Mouse (Mus musculus) liver, embryonic 11.5 days (tissue): ENCODE measurements around the gene Irs4. TPM values are rescaled to one million over a fixed set of nuclear protein-coding genes. Genes with fewer than 3 reads are reported as not detected.

Experiments used
- ATAC-seq: fragments of 200-750 bp; cut with Nextera tagmentation; replicated peaks from 2 replicates; pipeline ENCODE4 v1.8.0; 2017; ENCODE audit warnings: moderate number of reproducible peaks, mild to moderate bottlenecking, moderate TSS enrichment, moderate library complexity; ENCODE audit not compliant: low FRiP score
- DNase-seq: peaks from one replicate; pipeline ENCODE4 v3.0.0-alpha.2; 2017; ENCODE audit warnings: low spot score
- H3K27ac ChIP-seq: fragments of 300-500 bp; sonication (generic); 2 replicates; pipeline ENCODE4 v1.5.1; 2014; ENCODE audit warnings: mild to moderate bottlenecking, low read depth, low read length, control low read depth
- H3K27me3 ChIP-seq: fragments of 300-500 bp; sonication (generic); replicated peaks from 2 replicates; pipeline ENCODE4 v1.6.1; 2014; ENCODE audit warnings: low read length, mixed read lengths; ENCODE audit not compliant: control insufficient read depth, insufficient read depth
- H3K36me3 ChIP-seq: fragments of 300-500 bp; sonication (generic); 2 replicates; pipeline ENCODE4 v1.6.1; 2014; ENCODE audit warnings: mild to moderate bottlenecking, low read length, moderate library complexity, mixed read lengths; ENCODE audit not compliant: control insufficient read depth, insufficient read depth
- H3K4me1 ChIP-seq: fragments of 300-500 bp; sonication (generic); replicated peaks from 2 replicates; pipeline ENCODE4 v1.6.1; 2014; ENCODE audit warnings: low read length, mixed read lengths; ENCODE audit not compliant: control insufficient read depth, insufficient read depth
- H3K4me2 ChIP-seq: fragments of 300-500 bp; sonication (generic); 2 replicates; pipeline ENCODE4 v1.6.1; 2014; ENCODE audit warnings: mild to moderate bottlenecking, control low read depth, moderate library complexity
- H3K4me3 ChIP-seq: fragments of 300-500 bp; sonication (generic); 2 replicates; pipeline ENCODE4 v1.5.1; 2014; ENCODE audit warnings: low read depth, low read length, control low read depth
- H3K9ac ChIP-seq: fragments of 300-500 bp; sonication (generic); 2 replicates; pipeline ENCODE4 v1.6.1; 2014; ENCODE audit warnings: low read depth, low read length, control low read depth
- H3K9me3 ChIP-seq: fragments of 300-500 bp; sonication (generic); 2 replicates; pipeline ENCODE4 v1.6.1; 2016; ENCODE audit warnings: low read length, inconsistent platforms, mixed read lengths; ENCODE audit not compliant: control insufficient read depth
- WGBS: fragments of 180-500 bp; shearing (Covaris S2); extraction: QIAGEN DNeasy Blood & Tissue Kit; methylation state at CpG from one replicate; pipeline ENCODE4 v1.1.7; 2014; 5-methylcytosine and 5-hydroxymethylcytosine counted together
- polyA plus RNA-seq: library from polyadenylated mRNA; unstranded; fragments of >200 nt; fragmentation: Nextera tagmentation; extraction: Ambion mirVana; gene quantifications from 2 replicates; pipeline ENCODE4 v1.2.1, GENCODE M21; 2014

The Irs4 gene
- polyA plus RNA-seq, result 0.13 TPM in 1 of 2 replicates, not detected in the other

DNA sequence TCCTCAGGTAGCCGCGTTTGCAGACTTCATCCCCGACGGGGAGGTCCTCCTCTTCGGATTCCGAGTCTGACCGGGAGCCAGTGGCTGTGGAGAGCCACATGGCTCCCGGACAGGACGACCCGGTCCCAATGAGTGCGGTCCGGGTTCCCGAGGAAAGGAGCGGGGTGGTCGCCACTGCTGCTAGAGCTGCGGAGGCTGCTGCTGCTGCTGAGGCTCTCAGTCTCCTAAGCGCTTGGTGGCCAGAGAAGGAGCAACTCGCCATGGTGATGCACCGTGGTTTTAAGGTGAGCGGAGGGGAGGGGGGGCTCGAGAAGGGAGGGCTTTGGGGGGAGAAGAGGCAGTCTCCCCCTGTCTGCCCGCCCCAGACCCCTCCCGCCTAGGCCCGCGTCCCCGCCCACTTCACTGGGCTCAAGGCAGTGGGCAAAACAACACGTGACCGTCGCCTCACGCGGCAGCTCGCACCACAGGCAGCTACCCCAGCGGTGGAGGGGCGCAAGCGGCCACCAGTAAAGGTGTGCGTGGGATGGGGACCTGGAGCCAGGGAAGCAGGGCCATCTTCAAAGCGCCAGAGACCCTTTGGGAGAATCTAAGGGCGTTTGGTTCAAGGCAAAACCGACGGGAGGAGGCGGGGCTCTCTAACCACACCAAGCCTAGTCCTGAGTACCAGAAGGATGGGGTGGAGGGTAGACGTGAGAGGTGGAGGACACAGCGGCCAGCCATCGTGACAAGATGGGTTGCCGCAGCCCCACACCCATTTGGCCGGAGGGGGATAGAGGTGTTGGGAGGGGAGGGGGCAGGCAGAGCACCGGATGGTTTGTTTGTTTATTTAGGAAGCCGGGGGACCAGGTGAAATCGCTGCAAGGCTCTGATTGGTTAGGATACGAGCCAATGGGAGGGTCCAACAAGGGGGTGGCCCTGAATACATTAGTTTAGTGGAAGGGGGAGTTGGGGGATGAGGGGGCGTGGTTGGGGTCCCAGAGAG, at the start of gene Irs4:
Irs4 (minus strand) TSS at position 327 of the 982 bp plus-strand sequence.
- DNase-seq, result peak; percentile 43
- no peaks in the 10 kb centered on the region for H3K9me3 ChIP-seq
- peak; percentile 51 for ATAC-seq
- no peaks in the 10 kb centered on the region for H3K4me1 ChIP-seq
- H3K4me2 ChIP-seq, result peak within 1 kb of the TSS; percentile 62
- H3K4me3 ChIP-seq, result peak within 1 kb of the TSS; percentile 41
- H3K27ac ChIP-seq, result no peak within 1 kb of the TSS
- H3K27me3 ChIP-seq, result peaks cover 62% of the 10 kb centered on the region
- WGBS, result 19% methylated on average over 45 of the region's 51 CpGs
- no peak within 1 kb of the TSS for H3K9ac ChIP-seq
- no peaks in the 10 kb centered on the region for H3K36me3 ChIP-seq

DNA sequence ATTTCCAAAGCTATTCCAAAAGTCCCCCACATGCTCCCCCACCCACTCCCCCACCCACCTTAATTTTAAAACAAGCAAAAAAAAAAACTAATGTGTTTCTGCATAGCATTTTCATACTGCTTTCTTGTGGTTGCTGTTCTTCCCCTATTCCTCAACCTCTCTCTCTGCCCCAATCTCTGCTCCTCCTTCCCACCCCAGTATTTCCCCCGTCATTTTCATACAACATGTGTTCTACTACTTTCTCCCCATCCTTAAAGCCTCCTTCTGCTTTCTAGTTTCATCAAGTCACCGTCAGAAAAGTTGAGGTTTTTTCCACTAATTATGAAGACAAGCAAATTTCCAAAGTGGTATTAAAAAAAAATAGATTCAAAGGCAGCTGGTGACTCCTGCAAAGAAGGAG, 25.3 kb upstream of the Irs4 start:
- Histone ChIP-seq H3K4me2 (no peak overlapping the region), H3K27ac (no peak overlapping the region), H3K9me3 (no peaks in the 10 kb centered on the region), H3K27me3 (no peaks in the 10 kb centered on the region), H3K36me3 (no peaks in the 10 kb centered on the region), H3K9ac (no peak overlapping the region), H3K4me3 (no peak overlapping the region), H3K4me1 (no peaks in the 10 kb centered on the region)
- 46% methylated on average over 2 of the region's 2 CpGs for WGBS
- ATAC-seq (no peak), DNase-seq (no peak)

DNA sequence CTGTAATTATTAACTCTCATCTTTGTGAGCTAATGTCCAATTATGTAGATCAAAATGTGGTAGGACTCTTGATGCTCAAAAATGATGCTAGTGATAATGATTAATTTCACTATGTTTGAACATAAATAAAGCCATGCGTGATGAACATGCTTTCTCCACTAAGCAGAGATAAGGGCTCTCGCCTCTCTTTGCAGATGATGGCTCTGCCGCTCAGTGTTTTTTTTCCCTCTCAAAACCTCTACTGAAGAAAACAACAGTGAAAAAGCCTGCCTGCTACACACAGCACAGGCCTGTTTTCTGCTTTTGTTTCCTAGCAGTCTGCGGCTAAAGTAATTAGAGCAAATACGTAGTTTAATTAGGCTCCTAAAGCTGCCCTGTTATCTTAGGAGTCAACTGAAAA, 4.5 kb upstream of the Irs4 start:
- ATAC-seq, result no peak
- H3K36me3 ChIP-seq, result no peaks in the 10 kb centered on the region
- no peak overlapping the region for H3K27ac ChIP-seq
- no peak overlapping the region for H3K4me3 ChIP-seq
- no peak overlapping the region for H3K9ac ChIP-seq
- H3K9me3 ChIP-seq, result no peaks in the 10 kb centered on the region
- no peak overlapping the region for H3K4me2 ChIP-seq
- H3K4me1 ChIP-seq, result no peaks in the 10 kb centered on the region
- peaks cover 20% of the 10 kb centered on the region for H3K27me3 ChIP-seq
- 70% methylated on average over 5 of the region's 5 CpGs for WGBS
- no peak for DNase-seq

DNA sequence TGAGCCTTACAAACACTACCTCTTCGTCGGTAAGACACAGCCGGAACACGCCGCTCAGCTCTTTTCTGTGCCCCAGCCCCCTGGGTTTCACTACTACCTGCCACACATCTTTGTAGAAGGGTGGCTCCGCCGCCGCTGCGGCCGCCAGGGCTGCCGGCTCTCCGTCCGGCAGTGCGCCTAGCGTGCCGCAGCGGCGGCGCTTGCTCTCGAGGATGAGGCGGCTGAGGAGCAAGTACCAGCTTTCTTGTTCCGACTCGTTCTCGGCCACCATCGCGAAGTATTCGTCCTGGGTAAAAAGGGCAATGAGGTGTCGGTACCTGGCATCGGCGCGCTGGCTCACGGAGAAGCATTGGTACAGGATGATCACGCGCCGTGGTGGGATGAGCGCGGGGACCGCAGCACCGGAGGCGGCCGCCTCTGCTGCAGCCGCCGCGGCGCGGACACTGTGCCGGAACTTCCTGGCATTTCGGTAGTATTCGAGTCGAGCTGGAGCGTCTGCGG, 622 bp downstream of the Irs4 start:
- peak overlapping the region; percentile 62 for H3K4me2 ChIP-seq
- 19% methylated on average over 52 of the region's 52 CpGs for WGBS
- no peaks in the 10 kb centered on the region for H3K4me1 ChIP-seq
- H3K9ac ChIP-seq, result no peak overlapping the region
- DNase-seq (peak; percentile 34), ATAC-seq (no peak)
- H3K4me3 ChIP-seq, result peak overlapping the region; percentile 41; the same call in 1 of the 2 replicates
- H3K27me3 ChIP-seq, result peaks cover 69% of the 10 kb centered on the region
- no peaks in the 10 kb centered on the region for H3K9me3 ChIP-seq
- no peaks in the 10 kb centered on the region for H3K36me3 ChIP-seq
- no peak overlapping the region for H3K27ac ChIP-seq

DNA sequence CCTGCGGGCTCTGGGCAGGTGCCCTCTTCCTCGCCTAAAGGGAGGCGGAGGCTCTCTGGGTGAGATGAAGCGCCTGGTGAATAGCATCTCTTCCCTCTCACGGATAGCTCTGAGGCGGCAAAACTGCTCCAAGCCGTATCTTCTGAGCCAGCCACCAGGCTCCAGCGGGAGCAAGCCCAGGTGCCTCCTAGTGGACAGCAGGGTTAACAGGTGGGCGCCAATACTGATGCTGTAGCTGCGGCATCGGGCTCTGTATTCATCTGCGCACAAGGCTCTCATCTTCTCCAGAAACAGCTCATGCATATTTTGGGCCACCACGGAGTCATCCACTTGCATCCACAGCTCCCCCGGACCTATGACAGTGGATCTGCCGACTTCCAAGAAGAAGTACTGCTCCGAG, 1.1 kb downstream of the Irs4 start:
- Histone ChIP-seq H3K36me3 (no peaks in the 10 kb centered on the region), H3K9ac (no peak overlapping the region), H3K27ac (no peak overlapping the region), H3K4me2 (peak overlapping the region; percentile 62), H3K27me3 (peaks cover 69% of the 10 kb centered on the region), H3K9me3 (no peaks in the 10 kb centered on the region), H3K4me3 (no peak overlapping the region; the same call in 1 of the 2 replicates), H3K4me1 (no peaks in the 10 kb centered on the region)
- peak; percentile 31 for DNase-seq
- WGBS, result 17% methylated on average over 16 of the region's 16 CpGs
- no peak for ATAC-seq

DNA sequence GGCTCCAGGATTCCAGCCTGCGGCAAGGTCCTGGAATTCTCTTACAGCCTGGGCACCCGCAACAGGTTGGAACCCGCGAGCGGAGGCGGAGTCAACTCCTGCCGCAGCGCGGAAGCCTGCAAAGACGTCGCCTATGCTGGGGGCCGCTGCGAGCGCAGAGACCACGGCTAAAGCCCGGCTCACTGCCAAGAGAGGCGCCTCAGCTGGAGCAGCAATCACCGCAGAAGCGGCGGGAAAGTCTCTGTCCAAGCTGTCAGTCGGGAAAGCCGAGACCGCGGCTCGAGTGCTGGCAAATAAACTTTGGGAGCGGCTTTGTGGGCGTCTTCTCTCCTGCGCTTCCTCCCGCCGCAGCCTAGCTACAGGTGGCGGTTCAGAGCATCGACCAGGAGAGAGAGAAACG, 3.3 kb downstream of the Irs4 start:
- Histone ChIP-seq H3K4me1 (no peaks in the 10 kb centered on the region), H3K27ac (no peak overlapping the region), H3K9ac (no peak overlapping the region), H3K36me3 (no peaks in the 10 kb centered on the region), H3K9me3 (no peaks in the 10 kb centered on the region), H3K27me3 (peaks cover 69% of the 10 kb centered on the region), H3K4me2 (peak overlapping the region; percentile 53), H3K4me3 (peak overlapping the region; percentile 36)
- 11% methylated on average over 33 of the region's 33 CpGs for WGBS
- ATAC-seq (no peak), DNase-seq (peak; percentile 32)

Other genes with a start within 250 kb of the Irs4 start
- gene Col4a5, start 249.9 kb downstream of the Irs4 start, polyA plus RNA-seq, result 6.4 and 7.6 TPM in 2 replicates
- gene Gm15294, start 150.0 kb upstream of the Irs4 start, polyA plus RNA-seq, result not detected in 2 replicates